In the genomic region with DNA sequence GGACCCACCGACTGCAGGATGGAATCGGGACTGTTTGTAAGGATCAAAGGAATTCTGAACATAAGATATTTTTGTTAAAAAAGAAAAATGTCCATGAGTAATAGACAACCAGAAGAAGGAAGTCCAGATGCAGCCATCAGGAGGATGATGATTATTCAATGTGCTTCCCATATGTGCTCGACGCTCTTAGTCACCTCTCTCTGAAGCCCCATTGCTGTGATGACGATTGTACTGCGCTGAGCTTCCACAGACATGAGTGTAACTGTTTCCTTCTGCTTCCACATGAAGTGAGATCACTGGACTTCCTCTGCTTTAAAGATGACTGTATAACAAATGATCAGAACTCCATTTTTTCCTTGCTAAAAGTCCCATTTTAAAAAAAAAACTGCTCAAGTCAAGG, we compare ENCODE assay signal across 30 mouse cellular contexts.
DNase-seq lines count a peak whose midpoint lies in the region; ATAC-seq and TF ChIP-seq lines count a peak whose summit lies in the region.
"Had no signal": no experiment of that assay in that cellular context is flagged by ENCODE, and none has a peak within 500 bp of the region (broad histone marks: within the 10 kb centered on the region; RNA-seq: fewer than 3 reads in every experiment).

No protein-coding gene starts in this region.

- WGBS in intestine, embryonic 14.5 days: 84% methylated on average over 6 of the region's 6 CpGs
- WGBS in intestine, embryonic 16.5 days: 84% methylated on average over 6 of the region's 6 CpGs
- 94% methylated on average over 6 of the region's 6 CpGs for WGBS in hindbrain, postnatal 0 days

- H3K4me2 ChIP-seq in intestine, embryonic 14.5 days (ENCODE audit: low read length): no peak overlapping the region
- H3K4me2 ChIP-seq in intestine, embryonic 16.5 days (ENCODE audit: low read depth, low read length): no peak overlapping the region
- H3K4me2 ChIP-seq in hindbrain, postnatal 0 days (ENCODE audit: low read depth, low read length): no peak overlapping the region
- H3K4me2 ChIP-seq: heart, embryonic 12.5 days; hindbrain, embryonic 15.5 days; intestine, embryonic 15.5 days; stomach, embryonic 15.5 days had no signal

- H3K9me3 ChIP-seq in intestine, embryonic 14.5 days (ENCODE audit: control insufficient read depth, low read length): no peaks in the 10 kb centered on the region
- H3K9me3 ChIP-seq in intestine, embryonic 16.5 days (ENCODE audit: control insufficient read depth, low read length): no peaks in the 10 kb centered on the region
- H3K9me3 ChIP-seq in hindbrain, postnatal 0 days (ENCODE audit: low read length): no peaks in the 10 kb centered on the region
- H3K9me3 ChIP-seq: forebrain, embryonic 10.5 days; G1E; heart, embryonic 12.5 days; hindbrain, embryonic 10.5 days; hindbrain, embryonic 15.5 days; intestine, embryonic 15.5 days; stomach, embryonic 15.5 days had no signal

- H3K4me1 ChIP-seq in intestine, embryonic 14.5 days (replicated peaks; ENCODE audit: control insufficient read depth, insufficient read depth, low read length): peaks cover 12% of the 10 kb centered on the region
- peaks cover 6% of the 10 kb centered on the region; the same call in 1 of the 2 replicates for H3K4me1 ChIP-seq in intestine, embryonic 16.5 days (ENCODE audit: control insufficient read depth, insufficient read depth, low read length)
- H3K4me1 ChIP-seq in embryonic fibroblast, embryonic 13.5 days (ENCODE audit: control insufficient read depth, insufficient read depth, low read length): peaks cover 17% of the 10 kb centered on the region; the same call in 1 of the 2 replicates
- H3K4me1 ChIP-seq in hindbrain, postnatal 0 days (ENCODE audit: insufficient read depth, low read length): peaks cover 3% of the 10 kb centered on the region; the same call in 1 of the 2 replicates
- H3K4me1 ChIP-seq: stomach, embryonic 15.5 days had no signal

- H3K27me3 ChIP-seq in intestine, embryonic 14.5 days (replicated peaks; ENCODE audit: control insufficient read depth, insufficient read depth, low read length): no peaks in the 10 kb centered on the region
- H3K27me3 ChIP-seq in intestine, embryonic 16.5 days (replicated peaks; ENCODE audit: control insufficient read depth, insufficient read depth, low read length): no peaks in the 10 kb centered on the region
- H3K27me3 ChIP-seq in hindbrain, postnatal 0 days (ENCODE audit: insufficient read depth, low read length): no peaks in the 10 kb centered on the region
- H3K27me3 ChIP-seq: heart, embryonic 12.5 days; hindbrain, embryonic 15.5 days; intestine, embryonic 15.5 days; stomach, embryonic 15.5 days had no signal

- peaks cover 8% of the 10 kb centered on the region for H3K36me3 ChIP-seq in intestine, embryonic 14.5 days (ENCODE audit: control insufficient read depth, insufficient read depth, low read length)
- no peaks in the 10 kb centered on the region for H3K36me3 ChIP-seq in intestine, embryonic 16.5 days (ENCODE audit: control insufficient read depth, insufficient read depth, low read length)
- no peaks in the 10 kb centered on the region for H3K36me3 ChIP-seq in hindbrain, postnatal 0 days (ENCODE audit: insufficient read depth, low read length)
- H3K36me3 ChIP-seq: hindbrain, embryonic 15.5 days; intestine, embryonic 15.5 days had no signal

- intact Hi-C loops in heart, postnatal 25 days (cut with DNase I): loop anchor here (5.0 kb wide), 1 partner anchor 476 kb away; no protein-coding TSS in a partner anchor

- H3K4me3 ChIP-seq in intestine, embryonic 14.5 days (ENCODE audit: low read depth, low read length): no peak overlapping the region
- no peak overlapping the region for H3K4me3 ChIP-seq in intestine, embryonic 16.5 days (ENCODE audit: low read length)
- no peak overlapping the region for H3K4me3 ChIP-seq in embryonic fibroblast, embryonic 13.5 days (ENCODE audit: insufficient read depth, low read length)
- H3K4me3 ChIP-seq in hindbrain, postnatal 0 days (ENCODE audit: low read length): no peak overlapping the region
- H3K4me3 ChIP-seq: forebrain, embryonic 10.5 days; heart, embryonic 12.5 days; hindbrain, embryonic 10.5 days; hindbrain, embryonic 15.5 days; intestine, embryonic 15.5 days; left cerebral cortex, adult 2 months; stomach, embryonic 15.5 days had no signal

- no peak overlapping the region for H3K27ac ChIP-seq in intestine, embryonic 14.5 days (ENCODE audit: low read depth)
- no peak overlapping the region for H3K27ac ChIP-seq in intestine, embryonic 16.5 days (ENCODE audit: low read length)
- peak overlapping the region; percentile 1; the same call in 1 of the 2 replicates for H3K27ac ChIP-seq in embryonic fibroblast, embryonic 13.5 days (ENCODE audit: insufficient read depth, low read length)
- no peak overlapping the region for H3K27ac ChIP-seq in hindbrain, postnatal 0 days
- H3K27ac ChIP-seq: hindbrain, embryonic 10.5 days; intestine, embryonic 15.5 days; kidney, postnatal 0 days; left cerebral cortex, adult 2 months; liver, embryonic 14.5 days; stomach, embryonic 15.5 days had no signal

- ATAC-seq in intestine, embryonic 14.5 days (replicated peaks; ENCODE audit: low FRiP score, low TSS enrichment, low read depth): no peak
- ATAC-seq in intestine, embryonic 16.5 days: no peak
- ATAC-seq in hindbrain, postnatal 0 days: no peak
- ATAC-seq: forebrain, postnatal 0 days; intestine, embryonic 15.5 days had no signal

- TF ChIP-seq POLR2A in embryonic fibroblast, embryonic 13.5 days (IDR thresholded peaks at IDR 0.05; ENCODE audit: low read depth, low read length): no peak

- peak; percentile 29 for DNase-seq in intestine, embryonic 14.5 days (ENCODE audit: low spot score)
- DNase-seq in 3T3-L1 (ENCODE audit: low read depth, low spot score) (peak; percentile 6), 416B (ENCODE audit: low read depth) (peak; percentile 45)
- DNase-seq in spleen, postnatal 36 days (ENCODE audit: low spot score in 2 of 2): no peak
- DNase-seq in heart, postnatal 25 days (ENCODE audit: low spot score): no peak
- no peak for DNase-seq in hindbrain, postnatal 0 days (ENCODE audit: low spot score)
- DNase-seq: adrenal gland, adult 8-10 months; cerebellum, adult 2 months; cerebellum, postnatal 14 days; forebrain, postnatal 0 days; gastrocnemius, postnatal 14 days; kidney, adult 8-10 months; kidney, postnatal 4 days; liver; lung, adult 2 months; lung, postnatal 10 days; midbrain, embryonic 14.5 days; thymus, postnatal 14 days had no signal

- no peak overlapping the region for H3K9ac ChIP-seq in intestine, embryonic 14.5 days (ENCODE audit: low read length)
- H3K9ac ChIP-seq in intestine, embryonic 16.5 days (ENCODE audit: low read depth, low read length): no peak overlapping the region
- H3K9ac ChIP-seq in hindbrain, postnatal 0 days (replicated peaks; ENCODE audit: low read length): no peak overlapping the region
- H3K9ac ChIP-seq: forebrain, postnatal 0 days; heart, embryonic 12.5 days; hindbrain, embryonic 15.5 days; intestine, embryonic 15.5 days; liver, embryonic 14.5 days; stomach, embryonic 15.5 days had no signal

- TF ChIP-seq CTCF in embryonic fibroblast, embryonic 13.5 days (IDR thresholded peaks at IDR 0.05; ENCODE audit: borderline replicate concordance, insufficient read depth, low read length): no peak
- no peak for TF ChIP-seq CTCF in hindbrain, postnatal 0 days (IDR thresholded peaks at IDR 0.05; ENCODE audit: low read depth)

Comparison
In these comparisons a context has a peak if more than half of its experiments do, and no peak if none do; other contexts are left out.
1. DNase-seq: peak in intestine, embryonic 14.5 days (single experiment), 3T3-L1 (single experiment) and 416B (single experiment); none in spleen, postnatal 36 days (0 of 2), heart, postnatal 25 days (single experiment) and hindbrain, postnatal 0 days (single experiment).